Mouse (Mus musculus) activated CD4-positive, CD25-positive, alpha-beta regulatory T cell (primary cell): ENCODE results near the gene Trip11. TPM values are rescaled to one million over a fixed set of nuclear protein-coding genes. Genes with fewer than 3 reads are reported as not detected.

Experiments
- polyA plus RNA-seq, 2 experiments: library from polyadenylated mRNA; unstranded; fragments of 100-300 nt; shearing (Covaris generic); gene quantifications; one replicate each; pipeline ENCODE4 v1.2.1; 2017

Trip11 gene
- 10 to 100 TPM; 64.2 to 64.9 TPM for polyA plus RNA-seq

GRCm38 (mm10) chr12:101912626-101913490 lies at the start of gene Trip11:
Gene Trip11, minus strand, starts transcription at chr12:101913267.

GRCm38 (mm10) chr12:101957942-101958544 lies 45.0 kb upstream of the Trip11 start, which contains the start of gene Atxn3:
Gene Atxn3, minus strand, starts transcription at chr12:101958246.

GRCm38 (mm10) chr12:101818608-101819370 lies 94.3 kb downstream of the Trip11 start, which contains the start of gene Fbln5:
Gene Fbln5, minus strand, starts transcription at chr12:101819055.

Other genes starting within 250 kb of the Trip11 start
- under 1 TPM; 0.05 to 0.06 TPM for gene Tc2n, start 194.7 kb downstream of the Trip11 start, polyA plus RNA-seq
- under 1 TPM in 1 of 2 experiments, not detected in 1; 0.10 TPM for gene Fbln5, start 94.2 kb downstream of the Trip11 start, polyA plus RNA-seq
- gene Atxn3, start 45.0 kb upstream of the Trip11 start, polyA plus RNA-seq: 10 to 100 TPM; 16.3 to 17.5 TPM
- gene Cpsf2, start 62.7 kb upstream of the Trip11 start, polyA plus RNA-seq: 10 to 100 TPM; 23.4 to 31.5 TPM
- under 1 TPM in 1 of 2 experiments, not detected in 1; 0.16 TPM for gene Slc24a4, start 215.5 kb upstream of the Trip11 start, polyA plus RNA-seq